Mouse (Mus musculus): Measurements from ENCODE around the gene Hist1h3b. TPM values are rescaled to one million over a fixed set of nuclear protein-coding genes. Genes with fewer than 3 reads are reported as not detected.

The Hist1h3b gene
- polyA plus RNA-seq, 1 experiment from 2014 or later: 6.7 TPM

DNA sequence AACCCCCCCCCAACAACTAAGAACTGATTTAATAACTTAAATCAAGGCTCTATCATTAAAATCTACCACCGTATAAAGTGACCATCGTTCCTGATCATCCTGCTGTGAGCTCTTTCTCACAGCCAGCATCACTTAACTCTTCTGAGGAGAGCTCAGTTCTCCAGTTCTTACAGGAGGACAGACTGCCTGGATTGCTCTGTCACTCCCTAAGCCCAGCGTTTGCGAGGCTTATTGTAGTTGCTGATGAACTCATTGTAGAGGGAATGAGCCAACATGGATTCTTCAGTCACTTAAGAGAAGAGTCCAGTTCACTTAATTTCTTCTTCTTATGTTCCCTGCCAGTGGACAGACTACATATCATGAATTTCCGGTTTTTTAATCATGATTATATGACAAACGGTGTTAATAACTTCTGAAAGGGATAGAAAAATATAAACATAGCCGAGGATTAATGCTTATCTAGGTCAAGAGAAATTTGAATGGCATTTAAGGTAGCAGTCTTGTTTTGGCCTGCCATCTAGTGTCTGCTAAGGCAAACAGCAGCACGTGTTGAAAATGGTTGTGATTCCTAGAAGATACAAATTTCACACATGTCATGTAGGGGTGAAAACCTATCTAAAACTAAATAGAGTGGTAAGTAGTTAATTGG is 19.8 kb upstream of the Hist1h3b start:
- no peak overlapping the region for H3K9ac ChIP-seq (replicated peaks; ENCODE audit: low read depth, low read length)
- H3K27me3 ChIP-seq (replicated peaks; ENCODE audit: control insufficient read depth, insufficient read depth, low read length): no peaks in the 10 kb centered on the region
- H3K4me2 ChIP-seq (ENCODE audit: low read length): no peak overlapping the region
- no peaks in the 10 kb centered on the region for H3K4me1 ChIP-seq (replicated peaks; ENCODE audit: control insufficient read depth, insufficient read depth, low read length)
- H3K27ac ChIP-seq (ENCODE audit: low read length): no peak overlapping the region
- H3K9me3 ChIP-seq (ENCODE audit: control insufficient read depth, low read length): no peaks in the 10 kb centered on the region
- no peak overlapping the region for H3K4me3 ChIP-seq (replicated peaks; ENCODE audit: low read length)
- peak; percentile 62 for ATAC-seq
- no peaks in the 10 kb centered on the region for H3K36me3 ChIP-seq (ENCODE audit: control insufficient read depth, insufficient read depth)
- 25% methylated on average over 8 of the region's 8 CpGs for WGBS

DNA sequence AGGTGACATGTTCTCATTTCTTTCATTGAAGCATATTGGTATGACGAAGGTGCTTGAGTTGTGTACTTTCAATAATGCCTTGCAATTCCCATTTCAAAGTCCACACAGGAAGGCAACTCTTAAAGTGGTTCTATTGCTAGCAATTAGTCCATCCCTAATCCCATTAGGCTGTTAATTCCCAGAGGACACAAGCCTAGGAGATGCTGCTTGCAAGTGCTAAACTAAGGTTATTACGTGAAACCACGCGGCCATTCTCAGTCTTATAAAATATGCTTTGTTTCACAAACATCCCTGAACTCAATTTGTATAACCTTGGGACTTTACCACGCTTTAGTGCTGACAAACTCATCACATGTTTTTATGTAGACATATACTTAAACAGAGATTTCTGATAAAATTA is 15.0 kb upstream of the Hist1h3b start:
- Histone ChIP-seq H3K27me3 (replicated peaks; ENCODE audit: control insufficient read depth, insufficient read depth, low read length) (no peaks in the 10 kb centered on the region), H3K27ac (ENCODE audit: low read length) (no peak overlapping the region), H3K4me1 (replicated peaks; ENCODE audit: control insufficient read depth, insufficient read depth, low read length) (peaks cover 16% of the 10 kb centered on the region), H3K36me3 (ENCODE audit: control insufficient read depth, insufficient read depth) (no peaks in the 10 kb centered on the region), H3K4me2 (ENCODE audit: low read length) (no peak overlapping the region), H3K4me3 (replicated peaks; ENCODE audit: low read length) (no peak overlapping the region), H3K9me3 (ENCODE audit: control insufficient read depth, low read length) (no peaks in the 10 kb centered on the region), H3K9ac (replicated peaks; ENCODE audit: low read depth, low read length) (no peak overlapping the region)
- ATAC-seq: no peak
- 82% methylated on average over 5 of the region's 5 CpGs for WGBS

DNA sequence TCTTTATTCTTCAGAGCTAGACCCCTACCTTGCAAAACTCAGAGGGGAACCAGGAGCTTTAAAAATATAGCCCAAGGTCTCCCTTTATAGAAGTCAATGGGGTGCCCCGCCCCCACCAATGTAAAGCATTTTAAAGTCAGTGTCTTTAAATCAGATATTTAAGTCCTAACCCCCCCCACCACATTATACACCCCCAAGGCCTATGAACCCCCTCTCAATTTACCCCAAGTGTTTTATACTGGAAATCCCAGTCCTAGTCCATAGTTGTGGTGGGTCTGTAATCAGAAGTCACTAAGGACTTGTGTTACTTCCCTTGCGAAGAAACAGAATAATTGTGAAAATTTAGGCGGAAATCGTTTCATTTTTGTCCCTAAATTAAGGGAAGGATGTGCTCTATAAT is 14.0 kb upstream of the Hist1h3b start:
- Histone ChIP-seq H3K9me3 (ENCODE audit: control insufficient read depth, low read length) (no peaks in the 10 kb centered on the region), H3K4me3 (replicated peaks; ENCODE audit: low read length) (peak overlapping the region; percentile 67), H3K9ac (replicated peaks; ENCODE audit: low read depth, low read length) (peak overlapping the region; percentile 34; the same call in 1 of the 2 replicates), H3K4me1 (replicated peaks; ENCODE audit: control insufficient read depth, insufficient read depth, low read length) (peaks cover 16% of the 10 kb centered on the region), H3K27ac (ENCODE audit: low read length) (peak overlapping the region; percentile 90), H3K27me3 (replicated peaks; ENCODE audit: control insufficient read depth, insufficient read depth, low read length) (no peaks in the 10 kb centered on the region), H3K36me3 (ENCODE audit: control insufficient read depth, insufficient read depth) (no peaks in the 10 kb centered on the region), H3K4me2 (ENCODE audit: low read length) (peak overlapping the region; percentile 97)
- no peak for ATAC-seq
- 25% methylated on average over 4 of the region's 4 CpGs for WGBS

DNA sequence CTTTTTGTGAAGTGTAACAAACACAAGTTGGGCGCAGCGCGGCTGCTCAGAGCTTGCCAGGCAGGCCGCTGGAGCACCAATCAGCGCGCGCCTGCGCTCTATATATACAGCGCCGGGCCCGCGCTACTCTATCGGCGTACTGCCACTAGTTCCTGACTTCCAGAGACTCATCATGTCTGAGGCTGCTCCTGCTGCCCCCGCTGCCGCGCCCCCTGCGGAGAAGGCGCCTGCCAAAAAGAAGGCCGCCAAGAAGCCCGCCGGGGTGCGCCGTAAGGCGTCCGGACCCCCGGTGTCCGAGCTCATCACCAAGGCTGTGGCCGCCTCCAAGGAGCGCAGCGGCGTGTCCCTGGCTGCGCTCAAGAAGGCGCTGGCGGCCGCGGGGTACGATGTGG is 13.4 kb upstream of the Hist1h3b start, which contains the start of gene Hist1h1c:
Hist1h1c (plus strand) TSS at position 132 of the 392 bp plus-strand sequence.
- Histone ChIP-seq H3K4me1 (replicated peaks; ENCODE audit: control insufficient read depth, insufficient read depth, low read length) (peaks cover 16% of the 10 kb centered on the region), H3K36me3 (ENCODE audit: control insufficient read depth, insufficient read depth) (no peaks in the 10 kb centered on the region), H3K9me3 (ENCODE audit: control insufficient read depth, low read length) (no peaks in the 10 kb centered on the region), H3K4me3 (replicated peaks; ENCODE audit: low read length) (peak within 1 kb of the TSS; percentile 67), H3K9ac (replicated peaks; ENCODE audit: low read depth, low read length) (peak within 1 kb of the TSS; percentile 58), H3K27me3 (replicated peaks; ENCODE audit: control insufficient read depth, insufficient read depth, low read length) (no peaks in the 10 kb centered on the region), H3K4me2 (ENCODE audit: low read length) (peak within 1 kb of the TSS; percentile 97), H3K27ac (ENCODE audit: low read length) (peak within 1 kb of the TSS; percentile 90)
- peak; percentile 95 for ATAC-seq
- WGBS: under 1% methylated on average over 30 of the region's 38 CpGs

DNA sequence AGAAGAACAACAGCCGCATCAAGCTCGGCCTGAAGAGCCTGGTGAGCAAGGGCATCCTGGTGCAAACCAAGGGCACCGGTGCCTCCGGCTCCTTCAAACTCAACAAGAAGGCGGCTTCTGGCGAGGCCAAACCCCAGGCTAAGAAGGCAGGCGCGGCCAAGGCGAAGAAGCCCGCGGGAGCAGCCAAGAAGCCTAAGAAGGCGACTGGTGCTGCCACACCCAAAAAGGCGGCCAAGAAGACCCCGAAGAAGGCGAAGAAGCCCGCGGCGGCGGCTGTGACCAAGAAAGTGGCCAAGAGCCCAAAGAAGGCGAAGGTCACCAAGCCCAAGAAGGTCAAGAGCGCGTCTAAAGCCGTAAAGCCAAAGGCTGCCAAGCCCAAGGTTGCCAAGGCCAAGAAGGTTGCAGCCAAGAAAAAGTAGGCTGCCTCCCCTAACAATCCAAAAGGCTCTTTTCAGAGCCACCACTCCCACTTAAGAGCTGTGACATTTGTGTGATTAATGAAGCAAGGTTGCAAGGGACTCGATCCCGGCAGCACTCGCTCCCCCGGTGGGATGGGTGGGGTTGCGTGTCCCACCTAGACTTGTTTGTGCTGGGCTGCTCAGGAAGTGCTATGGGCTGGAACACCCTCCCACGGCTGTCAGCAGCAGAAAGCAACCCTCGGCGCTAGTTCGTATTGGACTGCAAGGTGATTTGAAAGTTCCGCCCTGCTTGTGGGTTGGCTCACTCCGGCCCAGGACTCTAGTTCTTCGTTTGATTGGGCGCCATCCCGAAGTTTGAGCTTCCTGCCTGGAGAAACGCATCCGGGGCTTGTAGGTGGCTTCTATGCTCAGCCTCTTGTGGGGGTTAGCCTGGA is 12.8 kb upstream of the Hist1h3b start:
- no peaks in the 10 kb centered on the region for H3K27me3 ChIP-seq (replicated peaks; ENCODE audit: control insufficient read depth, insufficient read depth, low read length)
- H3K27ac ChIP-seq (ENCODE audit: low read length): peak overlapping the region; percentile 90
- peaks cover 16% of the 10 kb centered on the region for H3K4me1 ChIP-seq (replicated peaks; ENCODE audit: control insufficient read depth, insufficient read depth, low read length)
- no peaks in the 10 kb centered on the region for H3K9me3 ChIP-seq (ENCODE audit: control insufficient read depth, low read length)
- under 1% methylated on average over 39 of the region's 39 CpGs for WGBS
- H3K4me2 ChIP-seq (ENCODE audit: low read length): peak overlapping the region; percentile 97
- H3K36me3 ChIP-seq (ENCODE audit: control insufficient read depth, insufficient read depth): no peaks in the 10 kb centered on the region
- H3K9ac ChIP-seq (replicated peaks; ENCODE audit: low read depth, low read length): peak overlapping the region; percentile 58
- peak; percentile 89 for ATAC-seq
- peak overlapping the region; percentile 67 for H3K4me3 ChIP-seq (replicated peaks; ENCODE audit: low read length)

DNA sequence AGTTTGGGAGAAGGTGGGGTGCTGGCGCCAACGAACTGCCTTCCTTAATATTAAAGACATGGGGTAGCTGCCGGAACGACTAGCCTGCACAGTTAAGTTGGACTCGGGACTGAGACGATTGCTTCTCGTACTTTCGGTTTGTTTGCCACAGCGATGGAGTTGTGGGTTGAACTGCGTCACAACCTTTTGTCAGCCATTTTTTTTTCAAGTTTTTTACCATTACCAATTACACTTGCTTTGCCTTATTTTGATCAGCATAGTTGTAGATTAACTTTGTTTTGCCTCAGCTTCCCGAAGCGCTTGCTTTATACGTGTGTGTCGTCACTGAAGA is 12.2 kb upstream of the Hist1h3b start:
- Histone ChIP-seq H3K36me3 (ENCODE audit: control insufficient read depth, insufficient read depth) (no peaks in the 10 kb centered on the region), H3K9ac (replicated peaks; ENCODE audit: low read depth, low read length) (peak overlapping the region; percentile 58), H3K9me3 (ENCODE audit: control insufficient read depth, low read length) (no peaks in the 10 kb centered on the region), H3K27ac (ENCODE audit: low read length) (peak overlapping the region; percentile 90), H3K4me2 (ENCODE audit: low read length) (peak overlapping the region; percentile 97), H3K4me3 (replicated peaks; ENCODE audit: low read length) (peak overlapping the region; percentile 67), H3K27me3 (replicated peaks; ENCODE audit: control insufficient read depth, insufficient read depth, low read length) (no peaks in the 10 kb centered on the region), H3K4me1 (replicated peaks; ENCODE audit: control insufficient read depth, insufficient read depth, low read length) (peaks cover 16% of the 10 kb centered on the region)
- under 1% methylated on average over 14 of the region's 14 CpGs for WGBS
- ATAC-seq: no peak

DNA sequence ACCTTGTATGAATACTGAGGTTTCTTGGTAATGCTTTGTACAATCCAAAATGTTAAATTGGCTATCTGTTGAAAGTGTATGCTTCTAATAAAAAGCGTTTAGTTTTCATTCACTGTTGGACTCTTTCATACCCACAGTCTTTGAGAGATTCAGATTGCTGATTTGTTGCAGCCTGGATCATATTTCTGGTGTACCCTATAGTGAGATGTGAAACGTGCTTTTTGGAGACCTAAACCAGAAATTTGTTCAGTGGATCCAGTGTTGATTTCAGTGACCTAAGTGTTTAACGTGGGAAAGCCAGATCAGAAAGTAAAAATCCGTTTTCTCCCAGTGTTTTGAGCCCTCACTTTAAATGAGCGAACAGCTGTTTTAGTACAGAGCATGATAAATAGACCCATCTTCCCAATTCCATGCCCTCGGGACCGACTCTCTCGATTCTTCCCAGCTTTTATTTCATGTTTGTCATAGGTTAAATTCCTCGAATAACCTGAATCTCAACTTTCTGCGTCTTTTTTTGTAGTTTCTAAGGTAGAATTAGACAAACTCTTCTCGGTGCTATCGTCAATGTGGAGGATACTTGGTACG is 11.7 kb upstream of the Hist1h3b start:
- Histone ChIP-seq H3K4me3 (replicated peaks; ENCODE audit: low read length) (peak overlapping the region; percentile 67), H3K27me3 (replicated peaks; ENCODE audit: control insufficient read depth, insufficient read depth, low read length) (no peaks in the 10 kb centered on the region), H3K9ac (replicated peaks; ENCODE audit: low read depth, low read length) (peak overlapping the region; percentile 58), H3K9me3 (ENCODE audit: control insufficient read depth, low read length) (no peaks in the 10 kb centered on the region), H3K4me2 (ENCODE audit: low read length) (peak overlapping the region; percentile 97), H3K27ac (ENCODE audit: low read length) (peak overlapping the region; percentile 90), H3K36me3 (ENCODE audit: control insufficient read depth, insufficient read depth) (no peaks in the 10 kb centered on the region), H3K4me1 (replicated peaks; ENCODE audit: control insufficient read depth, insufficient read depth, low read length) (peaks cover 16% of the 10 kb centered on the region)
- ATAC-seq: no peak
- WGBS: 35% methylated on average over 13 of the region's 13 CpGs

DNA sequence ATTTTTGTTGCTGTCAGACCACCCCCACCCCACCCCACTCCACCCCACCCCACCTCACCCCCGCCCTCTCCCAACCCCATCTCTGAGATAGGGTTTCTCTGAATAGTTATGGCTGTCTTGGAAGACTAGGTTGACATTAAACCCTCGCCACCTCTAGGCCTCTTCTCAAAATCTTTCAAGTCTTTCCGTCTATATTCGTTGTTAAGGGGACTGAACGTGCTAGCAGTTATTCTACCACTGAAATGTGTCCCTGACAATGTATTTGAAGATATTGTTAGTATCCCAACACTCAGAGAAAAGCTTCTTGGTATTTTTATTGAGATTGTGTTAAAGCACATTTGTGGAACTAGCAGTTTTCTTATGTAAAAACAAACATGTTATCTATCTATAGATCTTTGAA is 11.2 kb upstream of the Hist1h3b start:
- Histone ChIP-seq H3K4me3 (replicated peaks; ENCODE audit: low read length) (no peak overlapping the region), H3K9ac (replicated peaks; ENCODE audit: low read depth, low read length) (no peak overlapping the region), H3K9me3 (ENCODE audit: control insufficient read depth, low read length) (no peaks in the 10 kb centered on the region), H3K4me2 (ENCODE audit: low read length) (no peak overlapping the region), H3K36me3 (ENCODE audit: control insufficient read depth, insufficient read depth) (no peaks in the 10 kb centered on the region), H3K27me3 (replicated peaks; ENCODE audit: control insufficient read depth, insufficient read depth, low read length) (no peaks in the 10 kb centered on the region), H3K4me1 (replicated peaks; ENCODE audit: control insufficient read depth, insufficient read depth, low read length) (peaks cover 16% of the 10 kb centered on the region), H3K27ac (ENCODE audit: low read length) (no peak overlapping the region)
- WGBS: 70% methylated on average over 5 of the region's 5 CpGs
- ATAC-seq: no peak

DNA sequence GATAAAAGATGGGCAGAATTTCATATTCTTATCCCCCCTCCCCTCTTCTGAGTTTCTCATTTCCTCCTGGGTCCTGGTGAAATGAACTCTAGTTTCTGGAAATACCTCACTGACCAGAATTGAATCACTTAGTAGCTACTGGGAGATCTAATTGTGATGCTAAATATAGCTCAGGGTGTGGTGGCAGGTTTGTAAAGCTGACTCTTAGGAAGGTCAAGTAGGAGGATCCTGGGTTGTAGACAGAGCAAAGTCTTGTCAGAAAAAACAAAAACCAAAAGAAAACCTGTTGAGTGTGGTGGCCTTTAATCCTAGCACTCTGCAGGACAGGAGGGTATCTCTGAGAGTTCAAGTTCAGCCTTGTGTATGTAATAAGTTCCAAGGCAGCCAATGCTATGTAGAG is 10.1 kb upstream of the Hist1h3b start:
- Histone ChIP-seq H3K27me3 (replicated peaks; ENCODE audit: control insufficient read depth, insufficient read depth, low read length) (no peaks in the 10 kb centered on the region), H3K4me1 (replicated peaks; ENCODE audit: control insufficient read depth, insufficient read depth, low read length) (peaks cover 17% of the 10 kb centered on the region), H3K36me3 (ENCODE audit: control insufficient read depth, insufficient read depth) (no peaks in the 10 kb centered on the region), H3K4me3 (replicated peaks; ENCODE audit: low read length) (no peak overlapping the region), H3K4me2 (ENCODE audit: low read length) (no peak overlapping the region), H3K27ac (ENCODE audit: low read length) (no peak overlapping the region), H3K9ac (replicated peaks; ENCODE audit: low read depth, low read length) (no peak overlapping the region), H3K9me3 (ENCODE audit: control insufficient read depth, low read length) (no peaks in the 10 kb centered on the region)
- ATAC-seq: no peak
